Mouse (Mus musculus) midbrain, embryonic 11.5 days (tissue): Measurements from ENCODE around the gene Igfbp2. TPM values are rescaled to one million over a fixed set of nuclear protein-coding genes. Genes with fewer than 3 reads are reported as not detected.

ENCODE experiments used
- ATAC-seq: fragments of 200-750 bp; cut with Nextera tagmentation; 2 replicates; pipeline ENCODE4 v1.8.0; 2017; ENCODE audit warnings: moderate TSS enrichment, moderate library complexity; ENCODE audit not compliant: low FRiP score
- DNase-seq: peaks from one replicate; pipeline ENCODE4 v3.0.0; 2015; ENCODE audit warnings: low spot score; ENCODE audit errors: missing footprints
- H3K27ac ChIP-seq: fragments of 300-500 bp; sonication (generic); 2 replicates; pipeline ENCODE4 v1.5.1; 2014; ENCODE audit warnings: low read depth, low read length
- H3K27me3 ChIP-seq: fragments of 300-500 bp; sonication (generic); 2 replicates; pipeline ENCODE4 v1.6.1; 2014; ENCODE audit warnings: mild to moderate bottlenecking, low read length, moderate library complexity, mixed read lengths; ENCODE audit not compliant: control insufficient read depth, insufficient read depth
- H3K36me3 ChIP-seq: fragments of 300-500 bp; sonication (generic); 2 replicates; pipeline ENCODE4 v1.6.1; 2014; ENCODE audit warnings: mild to moderate bottlenecking, low read length, moderate library complexity, mixed read lengths; ENCODE audit not compliant: control insufficient read depth, insufficient read depth
- H3K4me1 ChIP-seq: fragments of 300-500 bp; sonication (generic); 2 replicates; pipeline ENCODE4 v1.6.1; 2014; ENCODE audit warnings: low read length; ENCODE audit not compliant: control insufficient read depth, insufficient read depth
- H3K4me2 ChIP-seq: fragments of 300-500 bp; sonication (generic); 2 replicates; pipeline ENCODE4 v1.6.1; 2014; ENCODE audit warnings: mild to moderate bottlenecking, moderate library complexity
- H3K4me3 ChIP-seq: fragments of 300-500 bp; sonication (generic); 2 replicates; pipeline ENCODE4 v1.5.1; 2014; ENCODE audit warnings: low read depth, low read length
- H3K9ac ChIP-seq: fragments of 300-500 bp; sonication (generic); 2 replicates; pipeline ENCODE4 v1.6.1; 2014; ENCODE audit warnings: low read length
- H3K9me3 ChIP-seq: fragments of 300-500 bp; sonication (generic); 2 replicates; pipeline ENCODE4 v1.6.1; 2016; ENCODE audit warnings: low read length; ENCODE audit not compliant: control insufficient read depth
- WGBS: fragments of 180-500 bp; shearing (Covaris S2); extraction: QIAGEN DNeasy Blood & Tissue Kit; methylation state at CpG from one replicate; pipeline ENCODE4 v1.1.7; 2014; 5-methylcytosine and 5-hydroxymethylcytosine counted together
- polyA plus RNA-seq: library from polyadenylated mRNA; unstranded; fragments of >200 nt; fragmentation: Nextera tagmentation; extraction: Ambion mirVana; gene quantifications from 2 replicates; pipeline ENCODE4 v1.2.1, GENCODE M21; 2014

The Igfbp2 gene
- polyA plus RNA-seq, 1 experiment from 2014 or later = 548 TPM

GRCm38 (mm10) chr1:72863692-72864091, 39.4 kb downstream of the Igfbp2 start:
- Histone ChIP-seq H3K4me2 (no peak overlapping the region), H3K36me3 (peaks cover 4% of the 10 kb centered on the region), H3K9me3 (no peaks in the 10 kb centered on the region), H3K4me1 (peaks cover 10% of the 10 kb centered on the region), H3K9ac (no peak overlapping the region), H3K4me3 (no peak overlapping the region), H3K27me3 (no peaks in the 10 kb centered on the region), H3K27ac (no peak overlapping the region)
- no peak for ATAC-seq
- 87% methylated on average over 8 of the region's 8 CpGs for WGBS
- DNase-seq = no peak

- 77% methylated on average over 3 of the region's 3 CpGs for WGBS
- peaks cover 4% of the 10 kb centered on the region for H3K36me3 ChIP-seq
- no peak overlapping the region for H3K27ac ChIP-seq
These were observed 40.0 kb downstream of the Igfbp2 start for GRCm38 (mm10) chr1:72864272-72864671.

GRCm38 (mm10) chr1:72865900-72866299, 41.6 kb downstream of the Igfbp2 start:
- no peaks in the 10 kb centered on the region for H3K9me3 ChIP-seq
- WGBS = 16% methylated on average over 6 of the region's 6 CpGs

More at GRCm38 (mm10) chr1:72864272-72864671, 40.0 kb downstream of the Igfbp2 start:
- H3K4me1 ChIP-seq = peaks cover 5% of the 10 kb centered on the region; the same call in 1 of the 2 replicates
- no peak overlapping the region for H3K9ac ChIP-seq
- ATAC-seq (no peak), DNase-seq (no peak)
- no peak overlapping the region for H3K4me3 ChIP-seq
- no peak overlapping the region for H3K4me2 ChIP-seq
- no peaks in the 10 kb centered on the region for H3K27me3 ChIP-seq
- H3K9me3 ChIP-seq = no peaks in the 10 kb centered on the region

GRCm38 (mm10) chr1:72866417-72866816, 42.1 kb downstream of the Igfbp2 start:
- Histone ChIP-seq H3K4me1 (peaks cover 20% of the 10 kb centered on the region), H3K36me3 (no peaks in the 10 kb centered on the region), H3K4me2 (no peak overlapping the region), H3K4me3 (no peak overlapping the region), H3K9ac (no peak overlapping the region), H3K27ac (no peak overlapping the region), H3K27me3 (no peaks in the 10 kb centered on the region), H3K9me3 (no peaks in the 10 kb centered on the region)
- no peak for ATAC-seq
- DNase-seq = peak; percentile 81
- WGBS = 65% methylated on average over 5 of the region's 5 CpGs

More at GRCm38 (mm10) chr1:72865900-72866299, 41.6 kb downstream of the Igfbp2 start:
- peak; percentile 97 for DNase-seq
- Histone ChIP-seq H3K9ac (no peak overlapping the region), H3K4me3 (no peak overlapping the region), H3K4me1 (peaks cover 19% of the 10 kb centered on the region), H3K27me3 (no peaks in the 10 kb centered on the region), H3K27ac (no peak overlapping the region), H3K36me3 (no peaks in the 10 kb centered on the region; the same call in 1 of the 2 replicates), H3K4me2 (no peak overlapping the region)
- 0 out of 2 replicates have a peak, but pooled peaks have one; percentile 18 for ATAC-seq

GRCm38 (mm10) chr1:72867346-72867745, 43.0 kb downstream of the Igfbp2 start:
- no peak overlapping the region; the same call in 1 of the 2 replicates for H3K27ac ChIP-seq
- DNase-seq = peak; percentile 82

GRCm38 (mm10) chr1:72868429-72869215, 44.3 kb downstream of the Igfbp2 start:
- H3K4me2 ChIP-seq = no peak overlapping the region
- ATAC-seq (no peak), DNase-seq (peak; percentile 80)
- H3K4me3 ChIP-seq = no peak overlapping the region
- H3K9ac ChIP-seq = no peak overlapping the region
- peaks cover 22% of the 10 kb centered on the region for H3K4me1 ChIP-seq
- 82% methylated on average over 10 of the region's 10 CpGs for WGBS
- peaks cover 2% of the 10 kb centered on the region; the same call in 1 of the 2 replicates for H3K27me3 ChIP-seq
- no peaks in the 10 kb centered on the region for H3K9me3 ChIP-seq
- no peak overlapping the region for H3K27ac ChIP-seq
- H3K36me3 ChIP-seq = no peaks in the 10 kb centered on the region

More at GRCm38 (mm10) chr1:72867346-72867745, 43.0 kb downstream of the Igfbp2 start:
- no peak overlapping the region for H3K4me2 ChIP-seq
- WGBS = 54% methylated on average over 1 of the region's 1 CpGs
- ATAC-seq = peak; percentile 34; the same call in 1 of the 2 replicates
- no peaks in the 10 kb centered on the region for H3K9me3 ChIP-seq
- peaks cover 20% of the 10 kb centered on the region for H3K4me1 ChIP-seq
- H3K36me3 ChIP-seq = no peaks in the 10 kb centered on the region
- H3K9ac ChIP-seq = no peak overlapping the region
- no peaks in the 10 kb centered on the region for H3K27me3 ChIP-seq
- H3K4me3 ChIP-seq = no peak overlapping the region

- Histone ChIP-seq H3K27me3 (peaks cover 7% of the 10 kb centered on the region), H3K27ac (no peak overlapping the region), H3K4me3 (no peak overlapping the region), H3K4me2 (no peak overlapping the region), H3K36me3 (no peaks in the 10 kb centered on the region), H3K9me3 (no peaks in the 10 kb centered on the region), H3K4me1 (peaks cover 25% of the 10 kb centered on the region), H3K9ac (no peak overlapping the region)
- no peak for ATAC-seq
- DNase-seq = peak; percentile 77
These were observed 45.0 kb downstream of the Igfbp2 start for GRCm38 (mm10) chr1:72869275-72869674.

GRCm38 (mm10) chr1:72869681-72870614, 45.6 kb downstream of the Igfbp2 start:
- WGBS = 4% methylated on average over 22 of the region's 22 CpGs
- Histone ChIP-seq H3K4me2 (peak overlapping the region; percentile 85), H3K4me3 (peak overlapping the region; percentile 50), H3K9ac (peak overlapping the region; percentile 34), H3K4me1 (peaks cover 32% of the 10 kb centered on the region), H3K27me3 (peaks cover 14% of the 10 kb centered on the region), H3K9me3 (no peaks in the 10 kb centered on the region), H3K36me3 (no peaks in the 10 kb centered on the region), H3K27ac (peak overlapping the region; percentile 27)
- peak; percentile 35 for ATAC-seq
- peak; percentile 96 for DNase-seq
